Comparison of ENCODE assay signal across 18 mouse cellular contexts in the genomic region with DNA sequence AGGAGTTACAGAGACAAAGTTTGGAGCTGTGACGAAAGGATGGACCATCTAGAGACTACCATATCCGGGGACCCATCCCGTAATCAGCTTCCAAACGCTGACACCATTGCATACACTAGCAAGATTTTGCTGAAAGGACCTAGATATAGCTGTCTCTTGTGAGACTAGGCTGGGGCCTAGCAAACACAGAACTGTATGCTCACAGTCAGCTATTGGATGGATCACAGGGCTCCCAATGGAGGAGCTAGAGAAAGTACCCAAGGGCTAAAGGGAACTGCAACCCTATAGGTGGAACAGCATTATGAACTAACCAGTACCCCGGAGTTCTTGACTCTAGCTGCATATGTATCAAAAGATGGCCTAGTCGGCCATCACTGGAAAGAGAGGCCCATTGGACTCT. TPM values are rescaled to one million over a fixed set of nuclear protein-coding genes. Genes with fewer than 3 reads are reported as not detected.
"Had no signal": no experiment of that assay in that cellular context is flagged by ENCODE, and none has a peak within 500 bp of the region (broad histone marks: within the 10 kb centered on the region; RNA-seq: fewer than 3 reads in every experiment).

No protein-coding gene starts in this region.

RNA-seq across cellular contexts. Expression of a gene that starts 4.7 kb away (rescaled TPM):
- polyA plus RNA-seq: cerebellum, adult 2 months; cortical plate, adult 2 months; embryonic facial prominence, embryonic 10.5 days; embryonic facial prominence, embryonic 11.5 days; embryonic facial prominence, embryonic 12.5 days; embryonic facial prominence, embryonic 13.5 days; embryonic facial prominence, embryonic 14.5 days; embryonic facial prominence, embryonic 15.5 days; erythroblast, embryonic 14.5 days; forebrain, embryonic 10.5 days; forebrain, embryonic 11.5 days; forebrain, embryonic 12.5 days; forebrain, embryonic 13.5 days; forebrain, embryonic 14.5 days; forebrain, embryonic 15.5 days; forebrain, embryonic 16.5 days; forebrain, postnatal 0 days; frontal cortex, adult 2 months had no signal
